Mouse (Mus musculus): ENCODE measurements at regions not wholly inside any gene's neighbourhood (a gene's known extent, or its start where the extent isn't known, plus 50 kb on each side); places are given as distances from the start of the nearest gene placed in this dataset.

DNA sequence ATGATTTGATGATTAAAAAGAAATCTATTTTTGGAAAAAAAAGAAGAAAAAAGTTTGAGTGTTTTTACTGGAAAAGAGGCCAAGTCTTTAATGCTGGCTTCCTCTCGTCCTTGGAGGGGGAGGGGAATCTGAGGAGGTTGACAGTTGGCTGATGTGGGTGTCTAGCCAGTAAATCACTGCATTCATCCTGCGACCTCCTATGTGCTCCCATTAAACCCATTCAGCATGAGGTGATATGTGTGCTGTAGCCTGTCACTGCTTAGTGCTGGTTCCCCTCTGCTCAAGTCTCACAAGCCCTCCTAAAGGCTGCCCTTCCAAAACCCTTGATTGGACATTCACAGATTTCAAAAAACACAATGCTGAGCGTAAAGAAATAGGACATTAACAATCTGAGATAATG is 68.7 kb downstream of the Atoh1 start:
- Histone ChIP-seq H3K4me1 (ENCODE audit: control insufficient read depth, insufficient read depth, low read length) (peaks cover 2% of the 10 kb centered on the region; the same call in 1 of the 2 replicates), H3K4me3 (ENCODE audit: control insufficient read depth, low read depth, low read length) (no peak overlapping the region), H3K27ac (ENCODE audit: control insufficient read depth, insufficient read depth, low read depth, low read length) (no peak overlapping the region), H3K36me3 (ENCODE audit: control insufficient read depth, insufficient read depth, low read length) (no peaks in the 10 kb centered on the region), H3K27me3 (ENCODE audit: control insufficient read depth, insufficient read depth, low read length) (no peaks in the 10 kb centered on the region)
- TF ChIP-seq POLR2A (IDR thresholded peaks at IDR 0.05; ENCODE audit: control insufficient read depth, low read depth, low read length) (no peak), CTCF (IDR thresholded peaks at IDR 0.05; ENCODE audit: control insufficient read depth, insufficient read depth, insufficient replicate concordance, low read depth, low read length) (no peak)

DNA sequence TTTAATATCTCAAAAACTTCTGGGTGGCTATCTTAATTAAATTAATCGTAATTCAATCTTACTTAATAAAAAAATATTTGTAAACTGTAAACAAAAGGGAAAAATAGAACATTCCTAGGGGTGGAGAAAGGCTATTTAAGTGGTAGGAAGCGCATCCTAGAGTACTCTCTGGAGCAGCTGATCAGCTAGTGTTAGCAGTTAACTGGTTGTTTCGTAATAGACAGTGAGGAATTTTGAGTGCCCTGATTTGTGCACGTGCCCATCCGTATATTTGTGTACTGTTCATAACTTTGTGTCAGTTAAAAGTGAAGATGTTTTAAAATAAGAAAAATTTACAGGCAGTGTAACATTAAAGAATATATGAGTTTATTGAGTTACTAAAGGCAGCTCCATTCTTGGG is 69.9 kb downstream of the Atoh1 start:
- Histone ChIP-seq H3K36me3 (ENCODE audit: control insufficient read depth, insufficient read depth, low read length) (no peaks in the 10 kb centered on the region), H3K4me3 (ENCODE audit: control insufficient read depth, low read depth, low read length) (no peak overlapping the region), H3K27ac (ENCODE audit: control insufficient read depth, insufficient read depth, low read depth, low read length) (no peak overlapping the region), H3K27me3 (ENCODE audit: control insufficient read depth, insufficient read depth, low read length) (no peaks in the 10 kb centered on the region), H3K4me1 (ENCODE audit: control insufficient read depth, insufficient read depth, low read length) (peaks cover 2% of the 10 kb centered on the region; the same call in 1 of the 2 replicates)
- no peak for TF ChIP-seq POLR2A (IDR thresholded peaks at IDR 0.05; ENCODE audit: control insufficient read depth, low read depth, low read length)
- no peak for TF ChIP-seq CTCF (IDR thresholded peaks at IDR 0.05; ENCODE audit: control insufficient read depth, insufficient read depth, insufficient replicate concordance, low read depth, low read length)

DNA sequence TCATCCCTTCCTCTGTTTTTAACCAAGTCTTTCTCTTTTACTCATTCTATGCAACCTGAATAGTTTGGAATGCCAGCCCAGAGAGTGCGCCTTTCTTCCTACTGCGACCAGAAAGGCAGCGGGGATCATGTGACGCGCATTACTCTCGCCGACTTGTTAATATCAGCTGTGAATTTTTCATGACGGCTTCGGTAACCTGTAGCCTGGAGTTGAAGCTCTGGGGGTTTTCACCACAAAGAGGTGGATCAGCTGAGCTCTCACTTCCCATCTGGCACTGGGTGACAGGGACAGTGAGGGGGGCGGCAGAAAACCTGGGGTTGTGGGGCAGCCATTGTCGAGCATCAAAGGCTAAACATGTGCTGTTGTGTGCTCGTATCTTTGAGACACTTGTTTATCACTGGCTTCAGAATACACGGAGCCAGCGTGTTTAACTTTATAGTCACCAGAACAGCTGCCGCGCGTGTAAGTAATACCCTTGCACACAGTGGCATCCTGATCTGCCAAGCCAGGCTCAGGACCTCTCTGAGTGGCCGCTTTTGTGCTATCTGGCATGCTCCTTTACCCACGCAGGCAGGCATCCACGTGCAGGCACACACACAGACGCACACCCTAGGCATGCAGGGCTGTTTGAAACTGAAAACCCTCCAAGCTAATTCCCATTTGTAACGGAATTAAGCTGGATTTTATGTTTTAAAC is 70.5 kb downstream of the Atoh1 start:
- Histone ChIP-seq H3K27me3 (ENCODE audit: control insufficient read depth, insufficient read depth, low read length) (no peaks in the 10 kb centered on the region), H3K4me1 (ENCODE audit: control insufficient read depth, insufficient read depth, low read length) (peaks cover 2% of the 10 kb centered on the region; the same call in 1 of the 2 replicates), H3K36me3 (ENCODE audit: control insufficient read depth, insufficient read depth, low read length) (no peaks in the 10 kb centered on the region), H3K27ac (ENCODE audit: control insufficient read depth, insufficient read depth, low read depth, low read length) (no peak overlapping the region), H3K4me3 (ENCODE audit: control insufficient read depth, low read depth, low read length) (peak overlapping the region; percentile 15)
- TF ChIP-seq CTCF (IDR thresholded peaks at IDR 0.05; ENCODE audit: control insufficient read depth, insufficient read depth, insufficient replicate concordance, low read depth, low read length), result no peak
- TF ChIP-seq POLR2A (IDR thresholded peaks at IDR 0.05; ENCODE audit: control insufficient read depth, low read depth, low read length), result no peak

DNA sequence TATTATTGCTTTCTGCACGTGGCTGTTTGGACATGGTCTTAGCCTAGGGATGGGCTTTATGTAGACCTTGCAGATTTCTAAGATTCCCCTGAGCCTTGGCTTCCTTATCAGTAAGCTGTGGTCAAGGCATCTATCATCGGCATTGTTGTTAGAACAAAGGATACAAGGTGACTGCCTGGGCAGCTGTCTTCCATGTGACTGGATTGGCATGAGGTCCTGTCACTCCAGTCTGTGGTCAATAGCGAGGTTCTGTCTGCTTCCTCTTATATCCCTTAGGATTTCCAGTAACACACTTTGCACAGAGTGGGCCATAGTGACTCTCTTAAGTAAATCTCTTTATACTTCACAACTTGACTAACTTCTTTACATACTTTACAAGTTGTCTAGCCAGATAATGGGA is 72.0 kb downstream of the Atoh1 start:
- Histone ChIP-seq H3K4me1 (ENCODE audit: control insufficient read depth, insufficient read depth, low read length) (peaks cover 2% of the 10 kb centered on the region; the same call in 1 of the 2 replicates), H3K27ac (ENCODE audit: control insufficient read depth, insufficient read depth, low read depth, low read length) (no peak overlapping the region), H3K27me3 (ENCODE audit: control insufficient read depth, insufficient read depth, low read length) (no peaks in the 10 kb centered on the region), H3K4me3 (ENCODE audit: control insufficient read depth, low read depth, low read length) (no peak overlapping the region), H3K36me3 (ENCODE audit: control insufficient read depth, insufficient read depth, low read length) (no peaks in the 10 kb centered on the region)
- no peak for TF ChIP-seq POLR2A (IDR thresholded peaks at IDR 0.05; ENCODE audit: control insufficient read depth, low read depth, low read length)
- TF ChIP-seq CTCF (IDR thresholded peaks at IDR 0.05; ENCODE audit: control insufficient read depth, insufficient read depth, insufficient replicate concordance, low read depth, low read length), result no peak

DNA sequence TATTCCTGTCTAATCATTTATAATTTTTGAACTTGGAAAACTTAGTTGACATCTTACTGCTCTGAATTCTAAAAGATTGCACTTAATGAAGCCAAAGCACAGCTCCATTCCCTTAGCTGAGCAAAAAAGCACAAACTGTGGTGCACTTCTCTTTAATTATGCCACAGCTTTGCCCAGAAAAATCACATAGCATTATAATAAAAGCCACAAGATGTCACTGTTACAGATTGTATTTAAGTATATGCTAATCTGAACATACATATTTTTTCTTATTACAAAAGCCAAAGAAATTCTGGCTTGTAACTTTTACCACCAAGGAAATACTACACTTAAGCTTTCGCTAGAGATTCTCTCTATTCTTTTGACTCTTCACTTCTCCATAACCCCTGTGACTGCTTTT is 86.2 kb downstream of the Atoh1 start:
- Histone ChIP-seq H3K4me3 (ENCODE audit: control insufficient read depth, low read depth, low read length) (no peak overlapping the region), H3K27ac (ENCODE audit: control insufficient read depth, insufficient read depth, low read depth, low read length) (no peak overlapping the region), H3K27me3 (ENCODE audit: control insufficient read depth, insufficient read depth, low read length) (no peaks in the 10 kb centered on the region), H3K36me3 (ENCODE audit: control insufficient read depth, insufficient read depth, low read length) (no peaks in the 10 kb centered on the region), H3K4me1 (ENCODE audit: control insufficient read depth, insufficient read depth, low read length) (no peaks in the 10 kb centered on the region)
- TF ChIP-seq CTCF (IDR thresholded peaks at IDR 0.05; ENCODE audit: control insufficient read depth, insufficient read depth, insufficient replicate concordance, low read depth, low read length) (no peak), POLR2A (IDR thresholded peaks at IDR 0.05; ENCODE audit: control insufficient read depth, low read depth, low read length) (no peak)

DNA sequence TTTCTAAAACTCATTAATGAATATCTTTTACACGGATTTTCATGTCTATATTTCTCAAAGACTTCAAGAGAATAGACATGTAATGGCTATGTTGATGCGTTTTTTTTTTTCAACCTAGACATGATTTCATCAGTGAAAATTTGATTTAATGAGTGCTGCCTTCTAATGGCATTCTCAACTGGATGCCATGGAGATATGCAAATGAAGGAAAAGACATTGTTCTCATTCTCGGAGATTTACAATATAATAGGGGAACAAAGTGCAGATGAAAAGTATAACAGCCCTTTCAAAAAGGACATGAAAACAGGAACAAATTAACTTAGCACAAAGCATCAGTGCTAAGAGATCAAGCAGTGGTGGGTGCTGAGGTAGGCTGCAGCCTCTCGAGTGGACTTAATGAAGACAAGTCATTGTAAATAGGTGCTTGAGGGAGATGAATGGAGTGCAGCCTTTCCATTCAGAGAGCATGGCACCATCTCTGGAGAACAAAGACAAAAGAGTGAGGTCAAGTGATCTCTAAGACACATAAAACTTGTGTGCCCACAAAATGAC is 120.2 kb downstream of the Atoh1 start:
- H3K4me1 ChIP-seq (ENCODE audit: control insufficient read depth, insufficient read depth, low read length), result no peaks in the 10 kb centered on the region
- no peaks in the 10 kb centered on the region for H3K27me3 ChIP-seq (ENCODE audit: control insufficient read depth, insufficient read depth, low read length)
- H3K27ac ChIP-seq (ENCODE audit: control insufficient read depth, insufficient read depth, low read depth, low read length), result no peak overlapping the region
- no peak overlapping the region for H3K4me3 ChIP-seq (ENCODE audit: control insufficient read depth, low read depth, low read length)
- no peak for TF ChIP-seq CTCF (IDR thresholded peaks at IDR 0.05; ENCODE audit: control insufficient read depth, insufficient read depth, insufficient replicate concordance, low read depth, low read length)
- no peak for TF ChIP-seq POLR2A (IDR thresholded peaks at IDR 0.05; ENCODE audit: control insufficient read depth, low read depth, low read length)
- H3K36me3 ChIP-seq (ENCODE audit: control insufficient read depth, insufficient read depth, low read length), result no peaks in the 10 kb centered on the region

DNA sequence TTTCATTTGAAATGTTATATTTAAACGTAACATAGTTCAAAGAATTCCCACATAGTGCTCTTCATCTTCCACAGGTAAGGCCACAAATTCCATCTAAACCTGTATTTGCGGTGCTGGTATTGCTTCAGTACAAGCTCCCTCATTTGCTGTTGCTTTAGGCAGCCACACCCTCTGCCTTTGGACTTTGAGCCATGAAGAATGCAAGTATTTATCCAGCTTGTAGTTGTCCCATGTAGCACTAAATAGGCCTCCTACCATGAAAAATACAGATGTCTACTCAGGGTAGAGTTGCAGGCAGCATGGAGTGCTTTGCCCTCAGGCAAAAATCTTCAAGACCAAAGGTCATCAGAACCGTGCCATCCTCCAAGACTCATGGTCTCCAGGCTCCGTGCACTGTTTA is 134.0 kb downstream of the Atoh1 start:
- Histone ChIP-seq H3K27ac (ENCODE audit: control insufficient read depth, insufficient read depth, low read depth, low read length) (no peak overlapping the region), H3K27me3 (ENCODE audit: control insufficient read depth, insufficient read depth, low read length) (no peaks in the 10 kb centered on the region), H3K4me1 (ENCODE audit: control insufficient read depth, insufficient read depth, low read length) (no peaks in the 10 kb centered on the region), H3K4me3 (ENCODE audit: control insufficient read depth, low read depth, low read length) (no peak overlapping the region), H3K36me3 (ENCODE audit: control insufficient read depth, insufficient read depth, low read length) (no peaks in the 10 kb centered on the region)
- TF ChIP-seq CTCF (IDR thresholded peaks at IDR 0.05; ENCODE audit: control insufficient read depth, insufficient read depth, insufficient replicate concordance, low read depth, low read length) (no peak), POLR2A (IDR thresholded peaks at IDR 0.05; ENCODE audit: control insufficient read depth, low read depth, low read length) (no peak)

All from testis, adult 2 months (tissue).